Mouse (Mus musculus) intestine, embryonic 15.5 days (tissue): ENCODE measurements around the gene Ccdc167. TPM values are rescaled to one million over a fixed set of nuclear protein-coding genes. Genes with fewer than 3 reads are reported as not detected.

ENCODE experiments used
- ATAC-seq: fragments of 200-750 bp; cut with Nextera tagmentation; 2 replicates; pipeline ENCODE4 v1.8.0; 2017; ENCODE audit warnings: moderate TSS enrichment, moderate library complexity
- H3K27ac ChIP-seq: fragments of 300-500 bp; sonication (generic); 2 replicates; pipeline ENCODE4 v1.5.1; 2015; ENCODE audit warnings: mild to moderate bottlenecking, inconsistent platforms
- H3K27me3 ChIP-seq: fragments of 300-500 bp; sonication (generic); replicated peaks from 2 replicates; pipeline ENCODE4 v1.6.1; 2015; ENCODE audit warnings: inconsistent platforms
- H3K36me3 ChIP-seq: fragments of 300-500 bp; sonication (generic); 2 replicates; pipeline ENCODE4 v1.6.1; 2015; ENCODE audit warnings: inconsistent platforms
- H3K4me1 ChIP-seq: fragments of 300-500 bp; sonication (generic); replicated peaks from 2 replicates; pipeline ENCODE4 v1.6.1; 2015; ENCODE audit warnings: inconsistent platforms
- H3K4me2 ChIP-seq: fragments of 300-500 bp; sonication (generic); replicated peaks from 2 replicates; pipeline ENCODE4 v1.6.1; 2015; ENCODE audit warnings: mild to moderate bottlenecking, inconsistent platforms
- H3K4me3 ChIP-seq: fragments of 300-500 bp; sonication (generic); replicated peaks from 2 replicates; pipeline ENCODE4 v1.5.1; 2015; ENCODE audit warnings: inconsistent platforms
- H3K9ac ChIP-seq: fragments of 300-500 bp; sonication (generic); 2 replicates; pipeline ENCODE4 v1.6.1; 2015; ENCODE audit warnings: inconsistent platforms
- H3K9me3 ChIP-seq: fragments of 300-500 bp; sonication (generic); 2 replicates; pipeline ENCODE4 v1.6.1; 2016; ENCODE audit warnings: inconsistent platforms
- WGBS: fragments of 180-500 bp; shearing (Covaris S2); methylation state at CpG from one replicate; pipeline ENCODE4 v1.1.7; 2015; 5-methylcytosine and 5-hydroxymethylcytosine counted together
- polyA plus RNA-seq: library from polyadenylated mRNA; unstranded; fragments of >200 nt; fragmentation: Nextera tagmentation; extraction: Ambion mirVana; gene quantifications from 2 replicates; pipeline ENCODE4 v1.2.1, GENCODE M21; 2015

Gene Ccdc167
- polyA plus RNA-seq, 1 experiment from 2014 or later: 12.2 TPM

GRCm38 (mm10) chr17:29694516-29694915 lies 22.3 kb downstream of the Ccdc167 start:
- no peak overlapping the region for H3K27ac ChIP-seq
- peaks cover 44% of the 10 kb centered on the region for H3K36me3 ChIP-seq
- H3K4me3 ChIP-seq: no peak overlapping the region
- ATAC-seq: no peak
- H3K4me1 ChIP-seq: no peaks in the 10 kb centered on the region
- H3K27me3 ChIP-seq: no peaks in the 10 kb centered on the region
- no peak overlapping the region for H3K4me2 ChIP-seq
- 76% methylated on average over 4 of the region's 4 CpGs for WGBS
- H3K9me3 ChIP-seq: no peaks in the 10 kb centered on the region
- H3K9ac ChIP-seq: no peak overlapping the region

- Histone ChIP-seq H3K9ac (no peak overlapping the region), H3K4me3 (no peak overlapping the region), H3K4me1 (no peaks in the 10 kb centered on the region), H3K4me2 (no peak overlapping the region), H3K36me3 (peaks cover 41% of the 10 kb centered on the region), H3K27ac (no peak overlapping the region), H3K9me3 (no peaks in the 10 kb centered on the region), H3K27me3 (no peaks in the 10 kb centered on the region)
- WGBS: 77% methylated on average over 2 of the region's 2 CpGs
- no peak for ATAC-seq
Measured at GRCm38 (mm10) chr17:29693571-29693970, 23.3 kb downstream of the Ccdc167 start.

- WGBS: 84% methylated on average over 2 of the region's 2 CpGs
- Histone ChIP-seq H3K4me2 (no peak overlapping the region), H3K36me3 (peaks cover 38% of the 10 kb centered on the region), H3K4me3 (no peak overlapping the region), H3K9ac (no peak overlapping the region), H3K27me3 (no peaks in the 10 kb centered on the region), H3K27ac (no peak overlapping the region), H3K4me1 (no peaks in the 10 kb centered on the region), H3K9me3 (no peaks in the 10 kb centered on the region)
- ATAC-seq: no peak
Measured at GRCm38 (mm10) chr17:29692827-29693226, 24.0 kb downstream of the Ccdc167 start.

- H3K4me1 ChIP-seq: no peaks in the 10 kb centered on the region
- no peaks in the 10 kb centered on the region for H3K9me3 ChIP-seq
- no peak overlapping the region for H3K4me3 ChIP-seq
- no peaks in the 10 kb centered on the region for H3K27me3 ChIP-seq
- no peak overlapping the region for H3K4me2 ChIP-seq
- H3K36me3 ChIP-seq: peaks cover 37% of the 10 kb centered on the region
- WGBS: 79% methylated on average over 6 of the region's 6 CpGs
- no peak for ATAC-seq
- no peak overlapping the region for H3K9ac ChIP-seq
- H3K27ac ChIP-seq: no peak overlapping the region
Measured at GRCm38 (mm10) chr17:29690257-29690656, 26.6 kb downstream of the Ccdc167 start.

GRCm38 (mm10) chr17:29688610-29689009 lies 28.2 kb downstream of the Ccdc167 start:
- Histone ChIP-seq H3K27me3 (no peaks in the 10 kb centered on the region), H3K9ac (no peak overlapping the region), H3K4me2 (no peak overlapping the region), H3K4me3 (no peak overlapping the region), H3K36me3 (peaks cover 35% of the 10 kb centered on the region), H3K4me1 (no peaks in the 10 kb centered on the region), H3K27ac (no peak overlapping the region), H3K9me3 (no peaks in the 10 kb centered on the region)
- no peak for ATAC-seq
- 96% methylated on average over 10 of the region's 10 CpGs for WGBS

- no peaks in the 10 kb centered on the region for H3K27me3 ChIP-seq
- H3K4me3 ChIP-seq: no peak overlapping the region
- no peaks in the 10 kb centered on the region for H3K9me3 ChIP-seq
- peaks cover 39% of the 10 kb centered on the region for H3K36me3 ChIP-seq
- ATAC-seq: no peak
- WGBS: 90% methylated on average over 6 of the region's 6 CpGs
- no peaks in the 10 kb centered on the region for H3K4me1 ChIP-seq
- no peak overlapping the region for H3K9ac ChIP-seq
- no peak overlapping the region for H3K27ac ChIP-seq
- H3K4me2 ChIP-seq: no peak overlapping the region
Measured at GRCm38 (mm10) chr17:29687373-29687772, 29.5 kb downstream of the Ccdc167 start.

GRCm38 (mm10) chr17:29686771-29687170 lies 30.1 kb downstream of the Ccdc167 start:
- WGBS: 97% methylated on average over 5 of the region's 5 CpGs
- Histone ChIP-seq H3K36me3 (peaks cover 45% of the 10 kb centered on the region), H3K4me3 (no peak overlapping the region), H3K4me2 (no peak overlapping the region), H3K27ac (no peak overlapping the region), H3K27me3 (no peaks in the 10 kb centered on the region), H3K4me1 (no peaks in the 10 kb centered on the region), H3K9me3 (no peaks in the 10 kb centered on the region), H3K9ac (no peak overlapping the region)
- ATAC-seq: no peak

- ATAC-seq: no peak
- Histone ChIP-seq H3K27me3 (no peaks in the 10 kb centered on the region), H3K27ac (no peak overlapping the region), H3K4me3 (no peak overlapping the region), H3K4me1 (no peaks in the 10 kb centered on the region), H3K9ac (no peak overlapping the region), H3K36me3 (peaks cover 42% of the 10 kb centered on the region), H3K9me3 (no peaks in the 10 kb centered on the region), H3K4me2 (no peak overlapping the region)
- 92% methylated on average over 4 of the region's 4 CpGs for WGBS
Measured at GRCm38 (mm10) chr17:29684275-29684674, 32.6 kb downstream of the Ccdc167 start.

- H3K27ac ChIP-seq: no peak overlapping the region
- peaks cover 42% of the 10 kb centered on the region for H3K36me3 ChIP-seq
- 77% methylated on average over 2 of the region's 2 CpGs for WGBS
- H3K4me3 ChIP-seq: no peak overlapping the region
- ATAC-seq: no peak
- no peak overlapping the region for H3K9ac ChIP-seq
- no peaks in the 10 kb centered on the region for H3K27me3 ChIP-seq
- H3K4me1 ChIP-seq: no peaks in the 10 kb centered on the region
- H3K9me3 ChIP-seq: no peaks in the 10 kb centered on the region
- H3K4me2 ChIP-seq: no peak overlapping the region
Measured at GRCm38 (mm10) chr17:29683127-29683526, 33.7 kb downstream of the Ccdc167 start.

GRCm38 (mm10) chr17:29682261-29682660 lies 34.6 kb downstream of the Ccdc167 start:
- no peak for ATAC-seq
- Histone ChIP-seq H3K9me3 (no peaks in the 10 kb centered on the region), H3K27ac (no peak overlapping the region), H3K4me1 (no peaks in the 10 kb centered on the region), H3K36me3 (peaks cover 37% of the 10 kb centered on the region), H3K9ac (no peak overlapping the region), H3K4me2 (no peak overlapping the region), H3K4me3 (no peak overlapping the region), H3K27me3 (no peaks in the 10 kb centered on the region)
- WGBS: 91% methylated on average over 7 of the region's 7 CpGs

GRCm38 (mm10) chr17:29681669-29682068 lies 35.2 kb downstream of the Ccdc167 start:
- H3K4me3 ChIP-seq: no peak overlapping the region
- peaks cover 41% of the 10 kb centered on the region for H3K36me3 ChIP-seq
- H3K4me1 ChIP-seq: no peaks in the 10 kb centered on the region
- 94% methylated on average over 9 of the region's 9 CpGs for WGBS
- H3K27me3 ChIP-seq: no peaks in the 10 kb centered on the region
- no peak overlapping the region for H3K4me2 ChIP-seq
- H3K9me3 ChIP-seq: no peaks in the 10 kb centered on the region
- H3K9ac ChIP-seq: no peak overlapping the region
- no peak overlapping the region for H3K27ac ChIP-seq
- no peak for ATAC-seq

GRCm38 (mm10) chr17:29680921-29681320 lies 35.9 kb downstream of the Ccdc167 start:
- Histone ChIP-seq H3K27ac (peak overlapping the region; percentile 32; the same call in 1 of the 2 replicates), H3K9me3 (no peaks in the 10 kb centered on the region), H3K4me2 (no peak overlapping the region), H3K4me1 (no peaks in the 10 kb centered on the region), H3K4me3 (no peak overlapping the region), H3K27me3 (no peaks in the 10 kb centered on the region), H3K9ac (no peak overlapping the region), H3K36me3 (peaks cover 44% of the 10 kb centered on the region)
- ATAC-seq: no peak
- 85% methylated on average over 2 of the region's 2 CpGs for WGBS

GRCm38 (mm10) chr17:29680174-29680573 lies 36.7 kb downstream of the Ccdc167 start:
- no peaks in the 10 kb centered on the region for H3K27me3 ChIP-seq
- H3K4me3 ChIP-seq: no peak overlapping the region
- no peaks in the 10 kb centered on the region for H3K4me1 ChIP-seq
- no peak overlapping the region for H3K4me2 ChIP-seq
- no peaks in the 10 kb centered on the region for H3K9me3 ChIP-seq
- peaks cover 45% of the 10 kb centered on the region for H3K36me3 ChIP-seq
- peak; percentile 41 for ATAC-seq
- peak overlapping the region; percentile 32; the same call in 1 of the 2 replicates for H3K27ac ChIP-seq
- no peak overlapping the region for H3K9ac ChIP-seq
- 58% methylated on average over 2 of the region's 2 CpGs for WGBS
